Mouse (Mus musculus): ENCODE results near the gene Madcam1. TPM values are rescaled to one million over a fixed set of nuclear protein-coding genes. Genes with fewer than 3 reads are reported as not detected.
A peak's percentile ranks its signal among the peaks of the same experiment; 100 is the strongest.

Gene Madcam1
- polyA plus RNA-seq, 1 experiment = not detected

DNA sequence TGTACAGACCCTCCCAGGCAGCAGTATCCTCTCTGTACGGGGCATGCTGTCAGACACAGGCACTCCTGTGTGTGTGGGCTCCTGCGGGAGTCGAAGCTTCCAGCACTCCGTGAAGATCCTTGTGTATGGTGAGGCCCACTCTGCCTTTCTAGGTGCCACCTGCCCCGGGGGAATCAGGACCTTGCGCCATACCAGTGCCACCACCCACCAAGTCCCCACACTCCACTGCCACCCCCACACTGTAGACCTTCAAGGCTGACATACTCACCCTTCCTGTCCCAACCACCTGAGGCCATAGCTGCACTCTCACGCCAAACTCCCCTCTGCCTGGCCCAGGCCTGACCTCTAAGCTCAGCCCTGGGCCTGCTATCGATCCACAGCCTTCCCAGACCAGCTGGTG is 692 bp downstream of the Madcam1 start:
- H3K27me3 ChIP-seq (ENCODE audit: control insufficient read depth, insufficient read depth, insufficient read length) = peaks cover 6% of the 10 kb centered on the region
- H3K79me2 ChIP-seq (ENCODE audit: control insufficient read depth, insufficient read depth) = peaks cover 3% of the 10 kb centered on the region
- H3ac ChIP-seq (ENCODE audit: control insufficient read depth, insufficient read length) = no peak overlapping the region
- TF ChIP-seq E2F4 (IDR thresholded peaks at IDR 0.05; ENCODE audit: insufficient read depth) = no peak
- H3K4me3 ChIP-seq = no peak overlapping the region
- no peak overlapping the region for H3K4me2 ChIP-seq (ENCODE audit: low read depth)
- H3K36me3 ChIP-seq (ENCODE audit: control insufficient read depth, insufficient read depth) = no peaks in the 10 kb centered on the region

DNA sequence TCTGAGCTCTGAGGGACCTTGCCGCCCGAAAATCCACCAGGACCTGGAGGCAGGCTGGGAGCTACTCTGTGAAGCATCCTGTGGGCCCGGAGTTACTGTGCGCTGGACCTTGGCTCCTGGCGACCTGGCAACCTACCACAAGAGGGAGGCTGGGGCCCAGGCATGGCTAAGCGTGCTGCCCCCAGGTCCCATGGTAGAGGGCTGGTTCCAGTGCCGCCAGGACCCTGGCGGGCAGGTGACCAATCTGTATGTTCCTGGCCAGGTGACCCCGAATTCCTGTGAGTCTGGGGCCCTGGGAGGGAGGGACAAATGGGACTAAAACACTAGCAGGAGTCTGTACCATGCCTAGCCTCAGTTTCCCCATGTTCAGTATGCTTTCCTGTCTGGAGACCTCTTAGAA is 2.1 kb downstream of the Madcam1 start:
- H3K27me3 ChIP-seq (ENCODE audit: control insufficient read depth, insufficient read depth, insufficient read length) = peaks cover 6% of the 10 kb centered on the region
- no peaks in the 10 kb centered on the region for H3K36me3 ChIP-seq (ENCODE audit: control insufficient read depth, insufficient read depth)
- H3K4me3 ChIP-seq = no peak overlapping the region
- H3K79me2 ChIP-seq (ENCODE audit: control insufficient read depth, insufficient read depth) = peaks cover 14% of the 10 kb centered on the region
- TF ChIP-seq USF1 (IDR thresholded peaks at IDR 0.05; ENCODE audit: low read depth) (no peak), TCF12 (IDR thresholded peaks at IDR 0.05; ENCODE audit: insufficient read depth, poor library complexity, severe bottlenecking) (no peak), POLR2AphosphoS2 (IDR thresholded peaks at IDR 0.05; ENCODE audit: insufficient read length, low read depth) (no peak), REST (IDR thresholded peaks at IDR 0.05; ENCODE audit: insufficient read depth, insufficient read length) (no peak), SRF (IDR thresholded peaks at IDR 0.05; ENCODE audit: control insufficient read depth, insufficient read length, low read depth) (no peak), TCF3 (IDR thresholded peaks at IDR 0.05; ENCODE audit: insufficient read length, low read depth) (no peak), E2F4 (IDR thresholded peaks at IDR 0.05; ENCODE audit: insufficient read depth) (no peak), MYOD1 (IDR thresholded peaks at IDR 0.05; ENCODE audit: control insufficient read depth in 1 of 3, insufficient read length in 2 of 3, low read depth in 2 of 3) (no peak), POLR2A (IDR thresholded peaks at IDR 0.05; ENCODE audit: insufficient read length, low read depth) (no peak), MYOG (IDR thresholded peaks at IDR 0.05; ENCODE audit: control insufficient read depth in 1 of 3, insufficient read depth in 1 of 3, insufficient read length in 2 of 3, low read depth in 2 of 3) (no peak), MAX (IDR thresholded peaks at IDR 0.05; ENCODE audit: low read depth) (no peak), CEBPB (IDR thresholded peaks at IDR 0.05; ENCODE audit: insufficient read depth, poor library complexity, severe bottlenecking) (no peak)
- H3ac ChIP-seq (ENCODE audit: control insufficient read depth, insufficient read length) = no peak overlapping the region
- no peak overlapping the region for H3K4me2 ChIP-seq (ENCODE audit: low read depth)

DNA sequence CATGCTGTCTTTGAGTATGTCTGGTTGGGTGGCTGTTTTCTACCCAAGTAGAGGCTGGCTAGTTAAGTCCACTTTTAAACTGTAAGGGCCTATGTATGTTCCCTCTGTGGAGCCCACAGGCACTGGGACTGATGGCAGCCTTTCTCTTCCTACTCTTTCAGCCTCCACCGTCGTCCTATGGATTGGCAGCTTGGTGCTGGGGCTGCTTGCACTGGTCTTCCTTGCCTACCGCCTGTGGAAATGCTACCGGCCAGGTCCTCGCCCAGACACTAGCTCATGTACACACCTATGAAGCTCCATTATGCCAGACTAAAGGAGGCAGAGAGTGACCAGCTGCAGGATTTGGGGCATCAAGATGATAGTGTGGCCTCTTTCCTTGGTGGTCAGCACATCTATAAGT is 3.7 kb downstream of the Madcam1 start:
- no peak overlapping the region for H3K4me2 ChIP-seq (ENCODE audit: low read depth)

DNA sequence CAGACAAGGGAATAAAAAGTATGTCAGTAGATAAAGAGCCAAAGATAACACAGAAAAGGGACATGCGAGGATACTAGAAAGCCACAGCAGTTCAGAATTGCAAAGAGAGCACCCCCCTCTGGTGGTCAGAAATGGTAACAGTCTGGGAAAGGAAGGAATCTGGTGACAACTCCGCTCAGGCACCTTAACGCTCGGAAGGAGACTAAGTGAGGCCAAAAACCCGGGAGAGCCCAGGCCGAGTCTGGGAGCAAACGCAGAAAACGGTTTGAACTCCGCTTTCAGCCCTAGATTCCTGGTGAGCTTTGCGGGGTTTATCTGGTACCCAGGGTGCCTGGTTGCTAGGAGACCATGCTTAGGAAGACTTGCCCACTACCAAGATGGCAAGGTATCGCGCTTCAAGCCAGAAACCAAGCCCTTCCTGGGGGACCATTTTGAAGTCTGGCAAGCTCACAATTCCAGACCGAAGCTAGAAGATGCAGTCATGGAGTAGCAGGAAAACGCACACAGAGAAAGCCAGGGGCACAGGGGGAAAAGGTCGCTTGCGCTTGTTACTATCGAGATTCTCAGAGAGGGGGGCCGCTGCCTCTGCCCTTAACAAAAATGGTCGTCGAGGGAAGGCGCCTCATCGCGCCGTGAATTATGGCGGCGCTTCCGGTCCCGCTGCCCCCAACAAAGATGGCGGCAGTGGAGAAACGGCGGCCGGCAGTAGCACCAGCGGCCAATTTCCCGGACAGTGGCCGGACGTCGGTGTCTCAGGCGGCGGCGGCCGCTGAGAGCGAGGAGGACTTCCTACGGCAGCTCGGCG is 4.6 kb downstream of the Madcam1 start, which contains the start of gene Tpgs1:
Tpgs1 (plus strand) TSS at position 599 of the 805 bp plus-strand sequence.
- Histone ChIP-seq H3K4me3 (peak within 1 kb of the TSS; percentile 74), H3K27me3 (ENCODE audit: control insufficient read depth, insufficient read depth, insufficient read length) (peaks cover 6% of the 10 kb centered on the region), H3K4me2 (ENCODE audit: low read depth) (peak within 1 kb of the TSS; percentile 92), H3ac (ENCODE audit: control insufficient read depth, insufficient read length) (peak within 1 kb of the TSS; percentile 30), H3K36me3 (ENCODE audit: control insufficient read depth, insufficient read depth) (no peaks in the 10 kb centered on the region), H3K79me2 (ENCODE audit: control insufficient read depth, insufficient read depth) (peaks cover 14% of the 10 kb centered on the region)
- TF ChIP-seq MYOG (IDR thresholded peaks at IDR 0.05; ENCODE audit: control insufficient read depth in 1 of 3, insufficient read depth in 1 of 3, insufficient read length in 2 of 3, low read depth in 2 of 3) (peak in 1 of 3 experiments; percentile 8), CEBPB (IDR thresholded peaks at IDR 0.05; ENCODE audit: insufficient read depth, poor library complexity, severe bottlenecking) (no peak), POLR2AphosphoS2 (IDR thresholded peaks at IDR 0.05; ENCODE audit: insufficient read length, low read depth) (peak; percentile 41), USF1 (IDR thresholded peaks at IDR 0.05; ENCODE audit: low read depth) (no peak), E2F4 (IDR thresholded peaks at IDR 0.05; ENCODE audit: insufficient read depth) (no peak), REST (IDR thresholded peaks at IDR 0.05; ENCODE audit: insufficient read depth, insufficient read length) (no peak), SRF (IDR thresholded peaks at IDR 0.05; ENCODE audit: control insufficient read depth, insufficient read length, low read depth) (peak; percentile 31), MAX (IDR thresholded peaks at IDR 0.05; ENCODE audit: low read depth) (no peak), TCF3 (IDR thresholded peaks at IDR 0.05; ENCODE audit: insufficient read length, low read depth) (no peak), TCF12 (IDR thresholded peaks at IDR 0.05; ENCODE audit: insufficient read depth, poor library complexity, severe bottlenecking) (no peak), MYOD1 (IDR thresholded peaks at IDR 0.05; ENCODE audit: control insufficient read depth in 1 of 3, insufficient read length in 2 of 3, low read depth in 2 of 3) (no peak), POLR2A (IDR thresholded peaks at IDR 0.05; ENCODE audit: insufficient read length, low read depth) (peak; percentile 60)

More for the DNA sequence above, 3.7 kb downstream of the Madcam1 start:
- peaks cover 14% of the 10 kb centered on the region for H3K79me2 ChIP-seq (ENCODE audit: control insufficient read depth, insufficient read depth)
- no peaks in the 10 kb centered on the region for H3K36me3 ChIP-seq (ENCODE audit: control insufficient read depth, insufficient read depth)
- H3K4me3 ChIP-seq = peak overlapping the region; percentile 74
- H3ac ChIP-seq (ENCODE audit: control insufficient read depth, insufficient read length) = no peak overlapping the region
- no peak for TF ChIP-seq POLR2AphosphoS2 (IDR thresholded peaks at IDR 0.05; ENCODE audit: insufficient read length, low read depth)
- no peak for TF ChIP-seq MYOD1 (IDR thresholded peaks at IDR 0.05; ENCODE audit: control insufficient read depth in 1 of 3, insufficient read length in 2 of 3, low read depth in 2 of 3)
- TF ChIP-seq POLR2A (IDR thresholded peaks at IDR 0.05; ENCODE audit: insufficient read length, low read depth) = no peak
- TF ChIP-seq TCF12 (IDR thresholded peaks at IDR 0.05; ENCODE audit: insufficient read depth, poor library complexity, severe bottlenecking) = no peak
- no peak for TF ChIP-seq TCF3 (IDR thresholded peaks at IDR 0.05; ENCODE audit: insufficient read length, low read depth)
- TF ChIP-seq USF1 (IDR thresholded peaks at IDR 0.05; ENCODE audit: low read depth) = no peak
- peaks cover 6% of the 10 kb centered on the region for H3K27me3 ChIP-seq (ENCODE audit: control insufficient read depth, insufficient read depth, insufficient read length)

DNA sequence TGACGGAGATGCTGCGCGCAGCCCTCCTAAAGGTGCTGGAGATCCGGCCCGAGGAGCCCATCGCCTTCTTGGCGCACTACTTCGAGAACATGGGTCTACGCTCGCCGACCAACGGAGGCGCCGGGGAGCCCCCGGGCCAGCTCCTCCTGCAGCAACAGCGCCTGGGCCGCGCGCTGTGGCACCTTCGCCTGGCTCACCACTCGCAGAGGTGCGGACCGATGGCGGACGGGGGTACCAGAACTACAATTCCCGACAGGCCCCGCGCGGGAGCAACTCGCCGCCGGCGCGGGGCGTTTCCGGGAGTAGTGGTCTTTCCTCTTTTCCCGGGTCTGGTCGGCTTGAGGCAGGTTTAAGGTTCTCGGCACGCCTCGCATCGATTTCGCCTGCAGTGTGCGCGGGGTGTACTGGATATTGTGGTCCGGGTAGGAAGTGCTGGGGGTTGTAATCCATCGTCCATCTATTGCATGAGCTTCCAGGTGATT is 5.3 kb downstream of the Madcam1 start:
- TF ChIP-seq SRF (IDR thresholded peaks at IDR 0.05; ENCODE audit: control insufficient read depth, insufficient read length, low read depth) = no peak
- no peak for TF ChIP-seq E2F4 (IDR thresholded peaks at IDR 0.05; ENCODE audit: insufficient read depth)
- peaks cover 6% of the 10 kb centered on the region for H3K27me3 ChIP-seq (ENCODE audit: control insufficient read depth, insufficient read depth, insufficient read length)
- peak overlapping the region; percentile 92 for H3K4me2 ChIP-seq (ENCODE audit: low read depth)
- peak overlapping the region; percentile 30 for H3ac ChIP-seq (ENCODE audit: control insufficient read depth, insufficient read length)
- peaks cover 14% of the 10 kb centered on the region for H3K79me2 ChIP-seq (ENCODE audit: control insufficient read depth, insufficient read depth)
- peak overlapping the region; percentile 74 for H3K4me3 ChIP-seq
- no peaks in the 10 kb centered on the region for H3K36me3 ChIP-seq (ENCODE audit: control insufficient read depth, insufficient read depth)

Data from myocyte (in vitro differentiated cells).